Mouse (Mus musculus): ENCODE measurements around the gene Acap2. TPM values are rescaled to one million over a fixed set of nuclear protein-coding genes. Genes with fewer than 3 reads are reported as not detected.

Gene Acap2
- polyA plus RNA-seq, 1 experiment from 2014 or later = 5.6 TPM

GRCm38 (mm10) chr16:31201704-31202103 lies 659 bp upstream of the Acap2 start:
- peak; percentile 26; the same call in 1 of the 2 replicates for TF ChIP-seq EP300 (IDR thresholded peaks at IDR 0.05; ENCODE audit: low read depth)
- no peak for TF ChIP-seq CTCF (IDR thresholded peaks at IDR 0.05; ENCODE audit: low read depth)
- peak overlapping the region; percentile 87 for H3K27ac ChIP-seq (ENCODE audit: low read depth)
- peak; percentile 58 for ATAC-seq
- H3K4me2 ChIP-seq (ENCODE audit: low read depth, low read length) = peak overlapping the region; percentile 88
- H3K9ac ChIP-seq (replicated peaks) = no peak overlapping the region
- peak overlapping the region; percentile 90 for H3K4me3 ChIP-seq (ENCODE audit: low read depth, low read length)
- H3K27me3 ChIP-seq (ENCODE audit: insufficient read depth, low read length) = no peaks in the 10 kb centered on the region
- 51% methylated on average over 2 of the region's 2 CpGs for WGBS (ENCODE audit: insufficient replicate concordance)
- peaks cover 21% of the 10 kb centered on the region for H3K4me1 ChIP-seq (ENCODE audit: insufficient read depth)
- DNase-seq = no peak
- H3K9me3 ChIP-seq (ENCODE audit: low read length) = no peaks in the 10 kb centered on the region
- H3K36me3 ChIP-seq (replicated peaks; ENCODE audit: insufficient read depth, low read length) = no peaks in the 10 kb centered on the region

- Histone ChIP-seq H3K36me3 (replicated peaks; ENCODE audit: insufficient read depth, low read length) (0 out of 2 replicates have a peak, but pooled peaks cover under 1% of the 10 kb centered on the region), H3K27me3 (ENCODE audit: insufficient read depth, low read length) (no peaks in the 10 kb centered on the region), H3K9me3 (ENCODE audit: low read length) (no peaks in the 10 kb centered on the region), H3K4me3 (ENCODE audit: low read depth, low read length) (peak overlapping the region; percentile 90), H3K4me2 (ENCODE audit: low read depth, low read length) (peak overlapping the region; percentile 88), H3K27ac (ENCODE audit: low read depth) (peak overlapping the region; percentile 98), H3K4me1 (ENCODE audit: insufficient read depth) (peaks cover 28% of the 10 kb centered on the region), H3K9ac (replicated peaks) (peak overlapping the region; percentile 94)
- peak; percentile 73 for DNase-seq
- peak; percentile 30 for ATAC-seq
- under 1% methylated on average over 48 of the region's 56 CpGs for WGBS (ENCODE audit: insufficient replicate concordance)
- TF ChIP-seq CTCF (IDR thresholded peaks at IDR 0.05; ENCODE audit: low read depth) = peak; percentile 60
- TF ChIP-seq EP300 (IDR thresholded peaks at IDR 0.05; ENCODE audit: low read depth) = peak; percentile 24; the same call in 1 of the 2 replicates
Measured at GRCm38 (mm10) chr16:31199926-31200789, 887 bp downstream of the Acap2 start.

DNA sequence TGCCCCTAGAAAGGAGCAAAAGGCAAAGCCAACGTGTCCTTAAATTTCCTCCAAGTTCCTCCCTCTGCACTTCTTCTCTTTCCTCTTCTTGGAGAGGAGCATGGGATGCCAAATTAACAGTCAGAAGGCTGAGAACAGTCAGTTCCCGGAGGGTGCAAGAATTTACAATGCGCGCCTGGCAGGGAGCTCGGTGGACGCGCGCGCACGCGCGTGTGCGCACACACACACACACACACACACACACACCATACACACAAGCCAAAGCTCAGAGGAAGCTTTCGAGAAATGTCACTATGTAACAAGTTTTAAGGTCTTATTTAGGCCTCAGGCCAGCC lies 1.5 kb downstream of the Acap2 start:
- Histone ChIP-seq H3K4me1 (ENCODE audit: insufficient read depth) (peaks cover 32% of the 10 kb centered on the region), H3K9me3 (ENCODE audit: low read length) (no peaks in the 10 kb centered on the region), H3K27ac (ENCODE audit: low read depth) (peak overlapping the region; percentile 98), H3K36me3 (replicated peaks; ENCODE audit: insufficient read depth, low read length) (0 out of 2 replicates have a peak, but pooled peaks cover 2% of the 10 kb centered on the region), H3K4me3 (ENCODE audit: low read depth, low read length) (peak overlapping the region; percentile 90), H3K4me2 (ENCODE audit: low read depth, low read length) (peak overlapping the region; percentile 88), H3K27me3 (ENCODE audit: insufficient read depth, low read length) (no peaks in the 10 kb centered on the region), H3K9ac (replicated peaks) (peak overlapping the region; percentile 94)
- no peak for ATAC-seq
- TF ChIP-seq CTCF (IDR thresholded peaks at IDR 0.05; ENCODE audit: low read depth) (no peak), EP300 (IDR thresholded peaks at IDR 0.05; ENCODE audit: low read depth) (no peak)
- peak; percentile 39 for DNase-seq
- 11% methylated on average over 14 of the region's 14 CpGs for WGBS (ENCODE audit: insufficient replicate concordance)

DNA sequence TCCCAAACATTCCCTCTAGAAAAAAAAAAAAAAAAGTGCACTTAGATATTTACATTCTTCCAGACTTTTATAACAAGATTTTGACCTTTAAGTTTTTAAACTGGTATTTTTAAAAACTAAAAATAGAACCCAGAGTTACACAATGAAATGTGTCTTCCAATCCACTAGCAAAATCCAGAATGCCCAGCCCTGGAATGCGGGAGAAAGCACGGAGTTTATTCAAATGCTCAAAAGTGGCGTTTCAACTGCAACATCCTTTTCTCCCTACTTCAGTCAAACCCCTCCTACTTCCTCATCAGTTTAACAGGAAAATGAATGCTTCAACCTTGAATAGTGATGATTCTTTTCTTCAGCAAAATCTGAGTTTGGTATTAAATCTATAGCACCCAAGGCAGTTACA lies 4.1 kb downstream of the Acap2 start:
- DNase-seq = no peak
- H3K36me3 ChIP-seq (replicated peaks; ENCODE audit: insufficient read depth, low read length) = 0 out of 2 replicates have a peak, but pooled peaks cover 2% of the 10 kb centered on the region

GRCm38 (mm10) chr16:31192526-31192925 lies 8.5 kb downstream of the Acap2 start:
- no peak overlapping the region for H3K9ac ChIP-seq (replicated peaks)
- DNase-seq = no peak
- peaks cover 34% of the 10 kb centered on the region for H3K4me1 ChIP-seq (ENCODE audit: insufficient read depth)
- H3K27me3 ChIP-seq (ENCODE audit: insufficient read depth, low read length) = no peaks in the 10 kb centered on the region
- no peak for ATAC-seq
- no peak overlapping the region for H3K4me3 ChIP-seq (ENCODE audit: low read depth, low read length)
- H3K9me3 ChIP-seq (ENCODE audit: low read length) = no peaks in the 10 kb centered on the region
- peak overlapping the region; percentile 52; the same call in 1 of the 2 replicates for H3K4me2 ChIP-seq (ENCODE audit: low read depth, low read length)
- peak overlapping the region; percentile 48; the same call in 1 of the 2 replicates for H3K27ac ChIP-seq (ENCODE audit: low read depth)
- WGBS (ENCODE audit: insufficient replicate concordance) = 54% methylated on average over 3 of the region's 3 CpGs
- 0 out of 2 replicates have a peak, but pooled peaks cover 2% of the 10 kb centered on the region for H3K36me3 ChIP-seq (replicated peaks; ENCODE audit: insufficient read depth, low read length)
- TF ChIP-seq CTCF (IDR thresholded peaks at IDR 0.05; ENCODE audit: low read depth) (no peak), EP300 (IDR thresholded peaks at IDR 0.05; ENCODE audit: low read depth) (no peak)

More for the DNA sequence above, 4.1 kb downstream of the Acap2 start:
- WGBS (ENCODE audit: insufficient replicate concordance) = 40% methylated on average over 3 of the region's 3 CpGs
- H3K9me3 ChIP-seq (ENCODE audit: low read length) = no peaks in the 10 kb centered on the region
- H3K4me2 ChIP-seq (ENCODE audit: low read depth, low read length) = no peak overlapping the region
- H3K4me1 ChIP-seq (ENCODE audit: insufficient read depth) = peaks cover 44% of the 10 kb centered on the region
- no peak overlapping the region for H3K9ac ChIP-seq (replicated peaks)
- no peaks in the 10 kb centered on the region for H3K27me3 ChIP-seq (ENCODE audit: insufficient read depth, low read length)
- no peak overlapping the region for H3K27ac ChIP-seq (ENCODE audit: low read depth)
- ATAC-seq = no peak
- H3K4me3 ChIP-seq (ENCODE audit: low read depth, low read length) = no peak overlapping the region
- TF ChIP-seq CTCF (IDR thresholded peaks at IDR 0.05; ENCODE audit: low read depth) (no peak), EP300 (IDR thresholded peaks at IDR 0.05; ENCODE audit: low read depth) (no peak)

DNA sequence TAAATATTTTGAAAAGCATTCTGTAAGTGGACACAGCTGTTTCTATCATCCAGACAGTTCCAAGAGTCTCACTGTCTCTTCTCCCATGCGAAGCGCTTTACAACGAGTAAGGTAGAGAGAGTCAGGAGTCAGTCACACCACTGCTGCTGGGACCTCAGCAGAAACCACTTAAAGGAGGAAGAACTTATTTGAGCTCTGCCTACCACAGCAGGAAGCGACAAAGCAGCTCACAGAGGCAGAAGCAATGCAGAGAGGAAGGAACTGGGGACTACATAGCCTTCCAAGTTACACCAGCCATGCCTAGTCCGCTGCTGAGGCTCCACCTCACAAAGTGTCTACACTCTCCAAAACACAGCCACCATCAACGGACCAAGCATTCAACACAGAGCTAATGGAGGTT lies 9.2 kb downstream of the Acap2 start:
- no peaks in the 10 kb centered on the region for H3K27me3 ChIP-seq (ENCODE audit: insufficient read depth, low read length)
- no peak overlapping the region for H3K9ac ChIP-seq (replicated peaks)
- H3K4me1 ChIP-seq (ENCODE audit: insufficient read depth) = peaks cover 34% of the 10 kb centered on the region
- no peak overlapping the region for H3K4me3 ChIP-seq (ENCODE audit: low read depth, low read length)
- WGBS (ENCODE audit: insufficient replicate concordance) = 22% methylated on average over 6 of the region's 6 CpGs
- TF ChIP-seq EP300 (IDR thresholded peaks at IDR 0.05; ENCODE audit: low read depth) = no peak
- TF ChIP-seq CTCF (IDR thresholded peaks at IDR 0.05; ENCODE audit: low read depth) = no peak
- H3K9me3 ChIP-seq (ENCODE audit: low read length) = no peaks in the 10 kb centered on the region
- peak overlapping the region; percentile 48; the same call in 1 of the 2 replicates for H3K27ac ChIP-seq (ENCODE audit: low read depth)
- H3K36me3 ChIP-seq (replicated peaks; ENCODE audit: insufficient read depth, low read length) = 0 out of 2 replicates have a peak, but pooled peaks cover 2% of the 10 kb centered on the region
- ATAC-seq (no peak), DNase-seq (peak; percentile 28)
- peak overlapping the region; percentile 52 for H3K4me2 ChIP-seq (ENCODE audit: low read depth, low read length)
